Mouse (Mus musculus) ZHBTc4 (cell line): ENCODE data around the gene Olfr773.
"Not testable (repeated sequence)": the region's sequence is repeated elsewhere in the genome, so short reads cannot be mapped to it uniquely, and the experiment has no call there.

Experiments used
- DNase-seq: peaks from one replicate; pipeline ENCODE4 v3.0.0-alpha.2; 2011; ENCODE audit warnings: low read depth, low spot score

Gene Olfr773

DNA sequence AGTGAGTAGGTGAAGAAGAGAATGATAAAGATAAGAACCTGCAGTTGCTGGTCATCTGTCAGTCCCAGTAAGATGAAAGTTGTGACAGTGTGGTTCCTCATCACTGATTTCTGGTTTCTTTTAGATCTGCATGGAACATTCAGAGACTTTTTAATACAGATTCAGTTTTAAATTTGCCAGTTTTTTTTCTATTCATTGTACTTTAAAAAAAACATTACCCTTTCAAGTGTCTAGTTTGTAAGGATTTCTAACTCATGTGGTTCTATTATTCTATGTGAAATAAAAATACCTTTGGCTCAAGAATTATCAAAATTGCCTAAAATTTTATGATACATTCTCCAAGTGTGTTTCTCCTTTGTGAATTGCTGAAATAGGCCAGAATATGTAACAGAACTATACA, at the start of gene Olfr773:
TSS of gene Olfr773 (minus strand) at position 101 of the 400 bp plus-strand sequence.
- DNase-seq, result not testable (repeated sequence)

DNA sequence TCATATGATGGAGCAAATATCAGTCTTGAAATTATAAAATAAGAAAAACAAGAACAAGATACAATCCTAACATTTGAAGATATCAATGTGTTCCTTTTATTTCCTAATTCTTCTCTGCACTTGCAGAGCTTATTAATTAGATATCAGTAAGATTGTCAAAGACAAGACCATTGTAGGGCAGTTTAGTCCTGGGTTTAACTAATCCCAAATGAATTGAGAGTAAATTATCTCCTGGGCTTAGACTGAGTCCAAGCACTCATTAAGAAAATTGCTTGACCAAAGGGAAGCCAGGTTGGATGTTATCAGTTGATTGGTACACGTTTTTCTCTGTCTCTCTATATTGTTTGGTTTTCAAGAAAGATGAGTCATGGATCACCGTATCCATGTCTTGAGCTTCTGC, 48.7 kb upstream of the Olfr773 start, which contains the start of gene Olfr774:
TSS of gene Olfr774 (plus strand) at position 301 of the 400 bp plus-strand sequence.
- DNase-seq, result no peak

DNA sequence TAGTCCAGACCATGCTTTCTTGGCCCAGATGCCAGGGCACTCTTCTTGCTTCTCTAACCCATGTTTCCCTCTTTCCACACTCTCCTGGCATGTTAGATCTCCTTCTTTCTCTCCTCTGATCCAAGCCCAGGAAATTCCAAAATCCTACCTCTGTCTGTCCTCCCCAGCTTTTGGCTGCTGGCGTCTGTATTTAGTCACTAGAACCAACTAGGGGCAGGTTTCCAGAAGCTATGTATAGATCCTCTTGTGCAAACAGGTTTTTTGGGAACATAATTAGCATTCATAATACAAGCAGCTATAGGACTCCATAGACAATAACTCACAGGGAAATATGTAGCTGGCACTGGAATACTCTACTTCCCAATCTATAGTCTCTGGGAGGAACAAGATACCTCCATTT, 43.5 kb upstream of the Olfr773 start:
- no peak for DNase-seq

DNA sequence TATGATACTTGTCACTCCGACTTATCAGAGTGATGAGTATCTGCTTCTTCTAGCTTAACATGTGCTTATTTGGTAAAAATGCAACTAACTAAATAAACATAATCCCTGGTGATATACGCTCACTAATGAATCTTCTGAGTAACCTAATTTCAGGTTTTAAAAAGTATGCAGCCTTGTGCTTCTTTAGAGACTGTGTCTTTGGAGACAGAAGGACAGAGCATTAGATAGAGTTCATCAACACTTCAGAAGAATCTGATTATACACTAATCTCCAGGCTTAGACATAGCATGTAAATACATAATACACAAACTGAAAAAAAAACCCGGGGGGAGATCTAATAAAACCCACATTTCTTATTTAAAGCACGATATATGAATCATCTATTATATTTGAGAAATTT, 9.4 kb downstream of the Olfr773 start, which contains the start of gene Olfr772:
TSS of gene Olfr772 (minus strand) at position 101 of the 400 bp plus-strand sequence.
- DNase-seq, result not testable (repeated sequence)

DNA sequence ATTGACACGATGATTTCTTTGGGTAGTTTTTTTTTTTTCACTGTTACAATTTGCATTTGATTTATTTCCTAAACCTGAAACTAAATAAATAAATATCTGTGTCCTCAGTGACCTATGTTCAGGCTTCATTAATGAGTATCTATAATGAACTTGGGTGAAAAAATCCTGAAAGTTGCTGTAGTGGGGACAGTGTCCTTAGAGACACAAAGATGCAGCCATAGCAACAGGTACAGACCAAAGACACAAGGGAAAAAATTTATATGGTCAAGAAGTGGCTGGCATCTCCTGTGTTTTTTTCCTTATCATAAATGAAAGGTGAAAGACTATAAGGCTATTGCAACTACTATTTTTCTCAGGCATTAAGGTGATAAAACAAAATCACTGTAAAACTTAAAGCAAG, 22.6 kb downstream of the Olfr773 start, which contains the start of gene Olfr771:
TSS of gene Olfr771 (minus strand) at position 101 of the 400 bp plus-strand sequence.
- DNase-seq, result no peak

DNA sequence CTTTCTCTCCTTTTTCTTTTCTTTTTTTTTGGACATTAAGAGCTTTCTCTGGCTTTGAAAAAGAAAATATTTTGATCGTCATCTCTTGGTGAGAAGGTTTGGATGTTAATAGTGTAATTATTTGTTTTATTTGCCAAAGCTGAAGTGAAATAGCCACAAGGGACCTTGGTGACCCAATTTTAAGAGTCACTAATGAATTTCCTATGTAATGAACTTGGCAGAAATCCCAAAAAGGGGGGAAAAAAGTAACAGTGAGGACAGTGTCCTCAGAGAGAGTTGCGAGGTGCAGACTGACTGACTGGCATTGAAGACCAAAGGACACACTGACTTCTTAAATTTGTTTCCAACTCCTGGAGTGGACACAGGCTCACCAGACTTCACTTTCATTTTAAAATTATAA, 48.3 kb downstream of the Olfr773 start, which contains the start of gene Olfr770:
TSS of gene Olfr770 (minus strand) at position 101 of the 400 bp plus-strand sequence.
- no peak for DNase-seq
